Mouse (Mus musculus): Measurements from ENCODE around the gene Nfe2l2. TPM values are rescaled to one million over a fixed set of nuclear protein-coding genes. Genes with fewer than 3 reads are reported as not detected.
A peak's percentile ranks its signal among the peaks of the same experiment; 100 is the strongest.
"Not testable (repeated sequence)": the region's sequence is repeated elsewhere in the genome, so short reads cannot be mapped to it uniquely, and the experiment has no call there.

The Nfe2l2 gene
- polyA plus RNA-seq, 1 experiment from 2014 or later = 11.4 TPM

DNA sequence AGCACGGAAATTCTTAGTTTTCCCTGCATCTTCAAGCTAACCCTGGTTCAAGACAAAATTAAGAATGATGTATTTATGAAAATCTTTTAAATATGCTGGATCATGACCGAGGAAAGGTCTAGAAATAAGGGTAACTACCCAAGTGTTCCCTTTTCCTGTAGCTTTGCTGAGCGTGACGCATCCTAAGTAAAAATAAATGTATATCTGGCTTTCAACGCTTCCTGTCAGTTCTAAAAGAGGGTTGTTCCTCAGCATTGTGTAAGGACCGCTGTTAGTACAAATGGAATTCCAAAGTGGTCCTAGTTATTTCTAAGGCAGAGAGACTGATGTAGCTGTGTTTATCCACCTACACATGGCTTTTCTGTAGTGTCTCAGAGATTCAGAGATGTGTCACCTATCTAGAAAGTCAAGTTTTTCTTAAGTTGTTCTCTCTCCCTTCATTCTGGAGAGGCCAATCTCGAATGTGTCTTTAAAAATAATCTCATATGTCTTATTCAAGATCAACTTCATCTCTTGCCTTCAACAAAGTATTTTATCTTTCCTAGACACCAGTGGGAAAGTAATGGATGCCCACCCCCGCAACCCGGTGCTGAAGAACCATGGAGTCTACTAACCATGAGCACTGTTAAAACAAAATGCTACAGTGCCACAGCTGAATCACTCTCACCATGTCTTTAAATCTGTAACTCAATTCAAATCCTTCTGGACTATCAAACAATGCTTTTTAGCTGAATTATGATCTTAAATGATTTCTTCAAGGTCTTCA, 2.4 kb downstream of the Nfe2l2 start:
- ATAC-seq (ENCODE audit: low FRiP score, low TSS enrichment) = no peak
- Histone ChIP-seq H3K4me3 (replicated peaks; ENCODE audit: low read depth, low read length) (no peak overlapping the region), H3K27ac (replicated peaks; ENCODE audit: low read depth, low read length) (no peak overlapping the region), H3K27me3 (ENCODE audit: control insufficient read depth, insufficient read depth, low read length) (no peaks in the 10 kb centered on the region), H3K4me1 (ENCODE audit: control insufficient read depth, insufficient read depth, low read length) (peaks cover 10% of the 10 kb centered on the region; the same call in 1 of the 2 replicates), H3K9ac (replicated peaks; ENCODE audit: low read length) (no peak overlapping the region), H3K9me3 (ENCODE audit: control insufficient read depth, low read length) (no peaks in the 10 kb centered on the region), H3K36me3 (ENCODE audit: control insufficient read depth, insufficient read depth, low read length) (no peaks in the 10 kb centered on the region), H3K4me2 (ENCODE audit: low read length) (peak overlapping the region; percentile 79)
- no peak for DNase-seq
- 86% methylated on average over 9 of the region's 9 CpGs for WGBS

DNA sequence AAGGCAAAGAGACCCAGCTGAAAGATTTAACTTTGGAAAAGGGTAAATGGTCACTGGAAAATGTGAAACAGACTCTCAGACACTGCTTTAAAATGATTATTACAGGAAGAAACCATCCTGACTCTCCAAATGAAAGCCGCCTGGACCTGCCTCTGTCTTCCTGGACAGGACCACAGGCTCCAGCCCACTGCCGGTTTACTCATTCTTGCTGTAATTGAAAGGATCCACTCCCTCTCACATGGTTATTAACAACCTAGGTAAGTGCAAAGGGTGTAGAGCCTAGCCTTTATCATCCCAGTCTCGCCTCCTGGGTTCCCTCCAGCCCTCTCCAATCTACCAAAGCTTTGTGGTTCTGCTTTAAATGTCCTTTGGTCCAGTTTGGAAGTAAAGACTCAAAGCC, 3.2 kb downstream of the Nfe2l2 start:
- Histone ChIP-seq H3K27me3 (ENCODE audit: control insufficient read depth, insufficient read depth, low read length) (no peaks in the 10 kb centered on the region), H3K4me3 (replicated peaks; ENCODE audit: low read depth, low read length) (no peak overlapping the region), H3K36me3 (ENCODE audit: control insufficient read depth, insufficient read depth, low read length) (no peaks in the 10 kb centered on the region), H3K9me3 (ENCODE audit: control insufficient read depth, low read length) (no peaks in the 10 kb centered on the region), H3K27ac (replicated peaks; ENCODE audit: low read depth, low read length) (no peak overlapping the region), H3K9ac (replicated peaks; ENCODE audit: low read length) (no peak overlapping the region), H3K4me1 (ENCODE audit: control insufficient read depth, insufficient read depth, low read length) (peaks cover 10% of the 10 kb centered on the region; the same call in 1 of the 2 replicates), H3K4me2 (ENCODE audit: low read length) (no peak overlapping the region)
- WGBS = 85% methylated on average over 3 of the region's 3 CpGs
- DNase-seq (no peak), ATAC-seq (ENCODE audit: low FRiP score, low TSS enrichment) (no peak)

DNA sequence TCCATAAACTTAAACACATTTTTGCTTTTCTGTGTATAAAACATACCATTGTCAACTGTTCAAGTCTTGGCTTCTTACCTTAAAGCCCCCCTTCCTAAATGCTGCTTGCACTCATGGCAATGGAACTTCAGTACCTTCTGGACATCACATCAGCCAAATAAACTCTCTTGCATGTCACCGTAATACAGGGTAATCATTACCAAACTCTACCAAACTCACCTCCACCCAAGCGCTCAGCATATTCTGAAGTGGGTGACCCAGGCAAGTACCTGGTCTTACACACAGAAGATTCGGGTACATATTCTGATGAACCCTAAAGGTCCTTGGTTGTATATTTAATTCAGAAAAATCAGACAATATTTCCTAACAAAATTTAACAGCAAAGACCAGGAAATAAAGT, 3.9 kb downstream of the Nfe2l2 start:
- 98% methylated on average over 3 of the region's 3 CpGs for WGBS
- DNase-seq (no peak), ATAC-seq (ENCODE audit: low FRiP score, low TSS enrichment) (no peak)
- Histone ChIP-seq H3K36me3 (ENCODE audit: control insufficient read depth, insufficient read depth, low read length) (no peaks in the 10 kb centered on the region), H3K4me2 (ENCODE audit: low read length) (no peak overlapping the region), H3K27me3 (ENCODE audit: control insufficient read depth, insufficient read depth, low read length) (no peaks in the 10 kb centered on the region), H3K4me1 (ENCODE audit: control insufficient read depth, insufficient read depth, low read length) (peaks cover 10% of the 10 kb centered on the region; the same call in 1 of the 2 replicates), H3K9ac (replicated peaks; ENCODE audit: low read length) (no peak overlapping the region), H3K4me3 (replicated peaks; ENCODE audit: low read depth, low read length) (no peak overlapping the region), H3K27ac (replicated peaks; ENCODE audit: low read depth, low read length) (no peak overlapping the region), H3K9me3 (ENCODE audit: control insufficient read depth, low read length) (no peaks in the 10 kb centered on the region)

DNA sequence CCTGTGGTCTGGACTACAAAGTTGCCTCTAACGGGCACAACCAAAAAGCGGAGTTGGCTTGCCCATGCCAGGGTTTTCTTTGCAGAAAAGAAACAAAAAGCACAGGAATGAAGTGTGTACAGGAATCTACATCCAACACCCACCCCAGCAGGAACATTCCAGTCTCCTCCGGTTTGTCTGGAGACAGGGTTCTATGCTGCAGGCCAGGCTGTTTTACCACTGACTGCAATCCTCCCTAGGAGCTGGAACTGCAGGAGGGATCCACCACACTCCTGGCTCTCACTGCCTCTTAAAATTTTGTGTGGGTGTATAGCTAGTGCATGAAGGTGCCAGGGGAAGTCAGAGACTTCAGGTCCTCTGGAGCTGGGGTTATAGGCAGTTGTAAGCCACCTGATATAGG, 5.6 kb downstream of the Nfe2l2 start:
- Histone ChIP-seq H3K36me3 (ENCODE audit: control insufficient read depth, insufficient read depth, low read length) (no peaks in the 10 kb centered on the region), H3K4me1 (ENCODE audit: control insufficient read depth, insufficient read depth, low read length) (peaks cover 10% of the 10 kb centered on the region; the same call in 1 of the 2 replicates), H3K27ac (replicated peaks; ENCODE audit: low read depth, low read length) (no peak overlapping the region), H3K27me3 (ENCODE audit: control insufficient read depth, insufficient read depth, low read length) (no peaks in the 10 kb centered on the region), H3K9ac (replicated peaks; ENCODE audit: low read length) (no peak overlapping the region), H3K4me2 (ENCODE audit: low read length) (no peak overlapping the region), H3K9me3 (ENCODE audit: control insufficient read depth, low read length) (no peaks in the 10 kb centered on the region), H3K4me3 (replicated peaks; ENCODE audit: low read depth, low read length) (no peak overlapping the region)
- no peak for ATAC-seq (ENCODE audit: low FRiP score, low TSS enrichment)
- DNase-seq = no peak
- 92% methylated on average over 3 of the region's 3 CpGs for WGBS

DNA sequence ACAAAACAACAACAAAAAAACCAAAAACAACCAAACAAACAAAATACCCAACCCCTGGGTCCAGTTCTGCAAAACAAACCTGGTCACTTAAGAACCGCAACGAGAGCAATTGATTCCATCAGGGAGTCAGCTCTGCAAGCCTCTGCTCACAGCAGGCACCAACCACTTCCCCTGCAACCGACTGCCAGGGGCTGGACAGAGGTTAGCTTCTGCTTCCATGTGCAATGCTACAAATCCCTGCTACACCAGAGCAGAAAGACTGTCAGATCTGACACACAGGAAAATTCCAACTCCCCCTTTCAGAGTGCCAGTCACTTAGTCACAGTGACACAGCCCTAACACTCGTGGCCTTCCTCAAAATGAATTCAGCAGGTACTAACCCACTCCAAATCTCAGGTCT, 6.4 kb downstream of the Nfe2l2 start:
- Histone ChIP-seq H3K27me3 (ENCODE audit: control insufficient read depth, insufficient read depth, low read length) (no peaks in the 10 kb centered on the region), H3K4me2 (ENCODE audit: low read length) (no peak overlapping the region), H3K36me3 (ENCODE audit: control insufficient read depth, insufficient read depth, low read length) (no peaks in the 10 kb centered on the region), H3K9me3 (ENCODE audit: control insufficient read depth, low read length) (no peaks in the 10 kb centered on the region), H3K4me1 (ENCODE audit: control insufficient read depth, insufficient read depth, low read length) (peaks cover 9% of the 10 kb centered on the region; the same call in 1 of the 2 replicates), H3K27ac (replicated peaks; ENCODE audit: low read depth, low read length) (no peak overlapping the region), H3K9ac (replicated peaks; ENCODE audit: low read length) (no peak overlapping the region), H3K4me3 (replicated peaks; ENCODE audit: low read depth, low read length) (no peak overlapping the region)
- 30% methylated on average over 4 of the region's 4 CpGs for WGBS
- ATAC-seq (ENCODE audit: low FRiP score, low TSS enrichment) (no peak), DNase-seq (no peak)

DNA sequence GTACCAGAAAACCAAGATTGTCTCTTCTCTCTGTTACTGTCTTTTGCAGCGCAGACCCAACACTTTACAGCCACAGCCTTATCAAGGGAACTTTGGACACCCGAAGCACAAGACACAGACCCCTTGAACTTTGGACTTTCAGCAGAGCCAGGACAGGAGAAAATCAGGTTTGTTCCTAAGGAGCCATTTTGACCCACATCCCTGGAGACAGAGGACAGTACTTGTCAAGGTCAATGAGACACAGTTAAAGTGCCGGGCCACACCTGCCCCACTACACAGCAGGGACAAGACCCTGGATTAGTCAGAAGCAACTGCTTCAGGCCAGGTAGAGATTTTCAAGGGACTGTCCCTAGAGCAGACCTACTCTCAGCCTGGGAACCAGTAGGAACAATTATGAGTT, 7.2 kb downstream of the Nfe2l2 start:
- Histone ChIP-seq H3K27ac (replicated peaks; ENCODE audit: low read depth, low read length) (no peak overlapping the region), H3K4me3 (replicated peaks; ENCODE audit: low read depth, low read length) (no peak overlapping the region), H3K9me3 (ENCODE audit: control insufficient read depth, low read length) (no peaks in the 10 kb centered on the region), H3K9ac (replicated peaks; ENCODE audit: low read length) (no peak overlapping the region), H3K4me1 (ENCODE audit: control insufficient read depth, insufficient read depth, low read length) (0 out of 2 replicates have a peak, but pooled peaks cover 5% of the 10 kb centered on the region), H3K36me3 (ENCODE audit: control insufficient read depth, insufficient read depth, low read length) (no peaks in the 10 kb centered on the region), H3K27me3 (ENCODE audit: control insufficient read depth, insufficient read depth, low read length) (no peaks in the 10 kb centered on the region), H3K4me2 (ENCODE audit: low read length) (no peak overlapping the region)
- 87% methylated on average over 3 of the region's 3 CpGs for WGBS
- DNase-seq = no peak
- ATAC-seq (ENCODE audit: low FRiP score, low TSS enrichment) = no peak

DNA sequence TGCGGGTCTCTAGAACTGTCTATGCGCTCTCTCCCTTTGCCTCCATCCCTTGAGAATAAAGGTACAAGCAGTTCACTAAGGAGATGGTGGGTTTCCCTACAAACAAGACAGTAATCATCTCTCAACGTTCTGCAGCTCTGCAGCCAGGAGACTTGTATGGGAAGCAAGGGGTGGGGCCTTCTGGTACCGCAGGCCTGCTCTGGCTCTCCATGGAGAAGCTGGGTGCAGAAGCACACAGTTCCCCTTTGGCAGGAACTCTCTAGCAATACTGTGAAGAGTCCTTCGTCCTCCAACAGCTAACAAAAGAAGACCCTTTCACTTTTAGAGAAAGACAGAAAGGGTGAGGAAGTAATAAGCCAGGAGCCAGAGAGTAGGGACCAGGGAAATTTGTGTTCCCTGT, 8.1 kb downstream of the Nfe2l2 start:
- H3K4me1 ChIP-seq (ENCODE audit: control insufficient read depth, insufficient read depth, low read length) = 0 out of 2 replicates have a peak, but pooled peaks cover 5% of the 10 kb centered on the region
- WGBS = 70% methylated on average over 5 of the region's 5 CpGs
- no peak for ATAC-seq (ENCODE audit: low FRiP score, low TSS enrichment)

DNA sequence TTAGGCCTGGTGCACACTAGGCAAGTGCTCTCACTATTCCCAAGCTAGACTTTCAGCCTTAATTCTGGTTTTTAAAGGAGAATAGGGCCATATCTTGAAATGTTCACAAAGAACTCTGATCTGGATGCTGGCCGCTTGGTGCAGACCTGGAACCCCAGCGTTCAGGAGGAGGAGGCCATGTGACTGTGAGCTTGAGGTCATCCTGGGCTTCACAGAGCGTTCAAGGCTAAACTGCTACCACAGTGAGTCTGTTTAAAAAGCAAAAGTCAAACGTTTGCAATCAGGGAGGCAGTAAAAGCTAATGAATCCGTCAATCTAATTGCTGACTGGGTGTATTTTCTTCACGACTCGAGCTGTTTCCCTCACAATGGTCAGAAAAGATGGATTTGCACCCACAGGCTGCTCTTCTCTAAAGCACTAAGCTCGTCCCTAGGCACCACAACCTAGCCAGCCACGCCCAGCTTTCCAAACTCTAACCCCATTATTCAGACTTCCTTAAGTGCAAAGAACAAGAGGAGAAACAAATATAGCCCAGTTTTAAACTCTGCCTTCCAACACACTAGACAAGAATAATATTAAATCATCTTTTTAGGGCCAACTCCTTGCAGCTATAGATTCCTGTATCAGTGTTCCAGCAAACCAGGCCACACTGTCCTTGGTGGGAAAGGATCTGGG, 8.6 kb downstream of the Nfe2l2 start:
- H3K36me3 ChIP-seq (ENCODE audit: control insufficient read depth, insufficient read depth, low read length) = no peaks in the 10 kb centered on the region

More for the DNA sequence above, 8.1 kb downstream of the Nfe2l2 start:
- Histone ChIP-seq H3K4me2 (ENCODE audit: low read length) (no peak overlapping the region), H3K9ac (replicated peaks; ENCODE audit: low read length) (no peak overlapping the region), H3K27me3 (ENCODE audit: control insufficient read depth, insufficient read depth, low read length) (no peaks in the 10 kb centered on the region), H3K4me3 (replicated peaks; ENCODE audit: low read depth, low read length) (no peak overlapping the region), H3K27ac (replicated peaks; ENCODE audit: low read depth, low read length) (no peak overlapping the region), H3K9me3 (ENCODE audit: control insufficient read depth, low read length) (no peaks in the 10 kb centered on the region), H3K36me3 (ENCODE audit: control insufficient read depth, insufficient read depth, low read length) (no peaks in the 10 kb centered on the region)
- DNase-seq = no peak

DNA sequence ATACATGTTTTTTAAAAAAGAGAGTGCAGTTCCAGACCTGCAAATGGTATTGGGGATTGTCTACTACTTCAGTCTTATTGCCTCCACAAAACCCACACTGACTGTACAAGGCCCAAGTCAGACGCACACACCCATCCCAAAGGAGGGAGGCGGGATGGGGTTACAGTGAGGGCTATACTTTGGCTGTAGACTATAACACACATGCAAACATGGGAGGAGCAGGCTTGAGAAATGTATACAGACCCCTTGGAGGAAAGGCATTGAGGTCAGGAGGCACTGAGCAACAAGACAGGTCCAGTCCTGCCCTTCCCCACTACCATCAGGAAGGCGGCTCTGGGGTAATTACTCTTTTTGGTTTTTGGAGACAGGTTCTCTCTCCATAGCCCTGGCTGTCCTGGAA, 9.5 kb downstream of the Nfe2l2 start:
- H3K27ac ChIP-seq (replicated peaks; ENCODE audit: low read depth, low read length); H3K4me3 ChIP-seq (replicated peaks; ENCODE audit: low read depth, low read length); H3K9me3 ChIP-seq (ENCODE audit: control insufficient read depth, low read length); H3K27me3 ChIP-seq (ENCODE audit: control insufficient read depth, insufficient read depth, low read length); H3K4me1 ChIP-seq (ENCODE audit: control insufficient read depth, insufficient read depth, low read length); H3K36me3 ChIP-seq (ENCODE audit: control insufficient read depth, insufficient read depth, low read length); ATAC-seq (ENCODE audit: low FRiP score, low TSS enrichment); DNase-seq; H3K4me2 ChIP-seq (ENCODE audit: low read length); H3K9ac ChIP-seq (replicated peaks; ENCODE audit: low read length): not testable (repeated sequence)
- WGBS = 94% methylated on average over 3 of the region's 3 CpGs

More for the DNA sequence above, 8.6 kb downstream of the Nfe2l2 start:
- Histone ChIP-seq H3K4me2 (ENCODE audit: low read length) (no peak overlapping the region), H3K4me3 (replicated peaks; ENCODE audit: low read depth, low read length) (no peak overlapping the region), H3K9me3 (ENCODE audit: control insufficient read depth, low read length) (no peaks in the 10 kb centered on the region), H3K27ac (replicated peaks; ENCODE audit: low read depth, low read length) (no peak overlapping the region), H3K9ac (replicated peaks; ENCODE audit: low read length) (no peak overlapping the region), H3K4me1 (ENCODE audit: control insufficient read depth, insufficient read depth, low read length) (0 out of 2 replicates have a peak, but pooled peaks cover 5% of the 10 kb centered on the region), H3K27me3 (ENCODE audit: control insufficient read depth, insufficient read depth, low read length) (no peaks in the 10 kb centered on the region)
- DNase-seq = no peak
- ATAC-seq (ENCODE audit: low FRiP score, low TSS enrichment) = no peak
- whole genome bisulfite sequencing = 59% methylated on average over 9 of the region's 9 CpGs
